Mouse (Mus musculus) kidney, embryonic 16.5 days (tissue): ENCODE data around the gene Oprd1. TPM values are rescaled to one million over a fixed set of nuclear protein-coding genes. Genes with fewer than 3 reads are reported as not detected.

Experiments
- ATAC-seq: fragments of 200-750 bp; cut with Nextera tagmentation; 2 replicates; pipeline ENCODE4 v1.8.0; 2017; ENCODE audit warnings: moderate TSS enrichment; ENCODE audit not compliant: low FRiP score, low TSS enrichment
- H3K27ac ChIP-seq: fragments of 300-500 bp; sonication (generic); 2 replicates; pipeline ENCODE4 v1.5.1; 2014; ENCODE audit warnings: low read length
- H3K27me3 ChIP-seq: fragments of 300-500 bp; sonication (generic); 2 replicates; pipeline ENCODE4 v1.6.1; 2014; ENCODE audit warnings: low read length, control low read depth, mixed read lengths; ENCODE audit not compliant: insufficient read depth
- H3K36me3 ChIP-seq: fragments of 300-500 bp; sonication (generic); 2 replicates; pipeline ENCODE4 v1.6.1; 2014; ENCODE audit warnings: low read length, control low read depth, mixed read lengths; ENCODE audit not compliant: insufficient read depth
- H3K4me1 ChIP-seq: fragments of 300-500 bp; sonication (generic); 2 replicates; pipeline ENCODE4 v1.6.1; 2014; ENCODE audit warnings: low read length, control low read depth, mixed read lengths; ENCODE audit not compliant: insufficient read depth
- H3K4me2 ChIP-seq: fragments of 300-500 bp; sonication (generic); replicated peaks from 2 replicates; pipeline ENCODE4 v1.6.1; 2014; ENCODE audit warnings: low read depth, low read length
- H3K4me3 ChIP-seq: fragments of 300-500 bp; sonication (generic); 2 replicates; pipeline ENCODE4 v1.5.1; 2014; ENCODE audit warnings: mild to moderate bottlenecking, low read length
- H3K9ac ChIP-seq: fragments of 300-500 bp; sonication (generic); replicated peaks from 2 replicates; pipeline ENCODE4 v1.6.1; 2014; ENCODE audit warnings: low read length
- H3K9me3 ChIP-seq: fragments of 300-500 bp; sonication (generic); 2 replicates; pipeline ENCODE4 v1.6.1; 2016; ENCODE audit warnings: low read length, control low read depth
- WGBS: fragments of 180-500 bp; shearing (Covaris S2); extraction: QIAGEN DNeasy Blood & Tissue Kit; methylation state at CpG from one replicate; pipeline ENCODE4 v1.1.7; 2014; 5-methylcytosine and 5-hydroxymethylcytosine counted together
- polyA plus RNA-seq: library from polyadenylated mRNA; unstranded; fragments of >200 nt; fragmentation: Nextera tagmentation; extraction: Ambion mirVana; gene quantifications from 2 replicates; pipeline ENCODE4 v1.2.1, GENCODE M21; 2015

Oprd1 gene
- polyA plus RNA-seq, 1 experiment from 2014 or later, result 0.19 TPM

GRCm38 (mm10) chr4:132127091-132127490 lies 17.2 kb downstream of the Oprd1 start:
- ATAC-seq, result no peak
- Histone ChIP-seq H3K9me3 (no peaks in the 10 kb centered on the region), H3K4me2 (no peak overlapping the region), H3K9ac (no peak overlapping the region), H3K27ac (no peak overlapping the region), H3K36me3 (no peaks in the 10 kb centered on the region), H3K27me3 (no peaks in the 10 kb centered on the region), H3K4me1 (no peaks in the 10 kb centered on the region), H3K4me3 (no peak overlapping the region)
- 79% methylated on average over 8 of the region's 8 CpGs for WGBS

- no peaks in the 10 kb centered on the region for H3K27me3 ChIP-seq
- H3K9me3 ChIP-seq, result no peaks in the 10 kb centered on the region
- no peak overlapping the region for H3K4me2 ChIP-seq
- H3K36me3 ChIP-seq, result no peaks in the 10 kb centered on the region
- whole genome bisulfite sequencing, result 88% methylated on average over 1 of the region's 1 CpGs
- H3K27ac ChIP-seq, result no peak overlapping the region
- H3K9ac ChIP-seq, result no peak overlapping the region
- no peak overlapping the region for H3K4me3 ChIP-seq
- no peaks in the 10 kb centered on the region for H3K4me1 ChIP-seq
- ATAC-seq, result no peak
Observed at GRCm38 (mm10) chr4:132123166-132123565, 21.1 kb downstream of the Oprd1 start.

- Histone ChIP-seq H3K27ac (no peak overlapping the region), H3K4me3 (no peak overlapping the region), H3K27me3 (no peaks in the 10 kb centered on the region), H3K4me2 (no peak overlapping the region), H3K9me3 (no peaks in the 10 kb centered on the region), H3K9ac (no peak overlapping the region), H3K4me1 (no peaks in the 10 kb centered on the region), H3K36me3 (no peaks in the 10 kb centered on the region)
- 75% methylated on average over 5 of the region's 5 CpGs for WGBS
- no peak for ATAC-seq
Observed at GRCm38 (mm10) chr4:132121674-132122073, 22.6 kb downstream of the Oprd1 start.

- WGBS, result 23% methylated on average over 9 of the region's 9 CpGs
- Histone ChIP-seq H3K4me3 (no peak overlapping the region), H3K4me1 (no peaks in the 10 kb centered on the region), H3K4me2 (no peak overlapping the region), H3K9ac (0 out of 2 replicates have a peak overlapping the region, but pooled peaks have one; percentile 12), H3K9me3 (no peaks in the 10 kb centered on the region), H3K36me3 (no peaks in the 10 kb centered on the region), H3K27ac (no peak overlapping the region), H3K27me3 (no peaks in the 10 kb centered on the region)
- no peak for ATAC-seq
Observed at GRCm38 (mm10) chr4:132119566-132119965, 24.7 kb downstream of the Oprd1 start.

GRCm38 (mm10) chr4:132116315-132116714 lies 28.0 kb downstream of the Oprd1 start:
- Histone ChIP-seq H3K27ac (no peak overlapping the region), H3K36me3 (no peaks in the 10 kb centered on the region), H3K4me3 (no peak overlapping the region), H3K27me3 (0 out of 2 replicates have a peak, but pooled peaks cover 6% of the 10 kb centered on the region), H3K9me3 (no peaks in the 10 kb centered on the region), H3K9ac (no peak overlapping the region), H3K4me1 (no peaks in the 10 kb centered on the region), H3K4me2 (no peak overlapping the region)
- no peak for ATAC-seq
- 49% methylated on average over 4 of the region's 4 CpGs for WGBS

GRCm38 (mm10) chr4:132113411-132114095 lies 30.7 kb downstream of the Oprd1 start:
- Histone ChIP-seq H3K4me1 (no peaks in the 10 kb centered on the region), H3K4me3 (peak overlapping the region; percentile 40), H3K9ac (peak overlapping the region; percentile 5; the same call in 1 of the 2 replicates), H3K36me3 (no peaks in the 10 kb centered on the region), H3K27me3 (0 out of 2 replicates have a peak, but pooled peaks cover 6% of the 10 kb centered on the region), H3K9me3 (no peaks in the 10 kb centered on the region), H3K4me2 (peak overlapping the region; percentile 50), H3K27ac (no peak overlapping the region)
- WGBS, result 37% methylated on average over 53 of the region's 53 CpGs
- no peak for ATAC-seq

GRCm38 (mm10) chr4:132111227-132111626 lies 33.1 kb downstream of the Oprd1 start:
- H3K9me3 ChIP-seq, result no peaks in the 10 kb centered on the region
- WGBS, result 67% methylated on average over 4 of the region's 4 CpGs
- ATAC-seq, result no peak
- 0 out of 2 replicates have a peak, but pooled peaks cover 6% of the 10 kb centered on the region for H3K27me3 ChIP-seq
- no peak overlapping the region for H3K4me3 ChIP-seq
- no peak overlapping the region for H3K27ac ChIP-seq
- no peak overlapping the region for H3K9ac ChIP-seq
- H3K36me3 ChIP-seq, result no peaks in the 10 kb centered on the region
- no peak overlapping the region for H3K4me2 ChIP-seq
- H3K4me1 ChIP-seq, result no peaks in the 10 kb centered on the region

- Histone ChIP-seq H3K36me3 (no peaks in the 10 kb centered on the region), H3K4me1 (no peaks in the 10 kb centered on the region), H3K27me3 (no peaks in the 10 kb centered on the region), H3K4me3 (no peak overlapping the region), H3K9ac (no peak overlapping the region), H3K4me2 (no peak overlapping the region), H3K9me3 (no peaks in the 10 kb centered on the region), H3K27ac (no peak overlapping the region)
- WGBS, result 94% methylated on average over 7 of the region's 7 CpGs
- no peak for ATAC-seq
Observed at GRCm38 (mm10) chr4:132108221-132108620, 36.1 kb downstream of the Oprd1 start.

- H3K36me3 ChIP-seq, result no peaks in the 10 kb centered on the region
- H3K4me2 ChIP-seq, result no peak overlapping the region
- ATAC-seq, result no peak
- H3K9me3 ChIP-seq, result no peaks in the 10 kb centered on the region
- H3K9ac ChIP-seq, result no peak overlapping the region
- H3K4me3 ChIP-seq, result no peak overlapping the region
- no peak overlapping the region for H3K27ac ChIP-seq
- WGBS, result 44% methylated on average over 3 of the region's 3 CpGs
- no peaks in the 10 kb centered on the region for H3K4me1 ChIP-seq
- H3K27me3 ChIP-seq, result no peaks in the 10 kb centered on the region
Observed at GRCm38 (mm10) chr4:132101152-132101551, 43.1 kb downstream of the Oprd1 start.

GRCm38 (mm10) chr4:132099548-132099947 lies 44.7 kb downstream of the Oprd1 start:
- Histone ChIP-seq H3K27ac (no peak overlapping the region), H3K9ac (no peak overlapping the region), H3K4me1 (no peaks in the 10 kb centered on the region), H3K27me3 (no peaks in the 10 kb centered on the region), H3K36me3 (no peaks in the 10 kb centered on the region), H3K4me2 (no peak overlapping the region), H3K9me3 (no peaks in the 10 kb centered on the region), H3K4me3 (no peak overlapping the region)
- 69% methylated on average over 5 of the region's 5 CpGs for WGBS
- ATAC-seq, result no peak
